Mouse (Mus musculus) small intestine, adult 2 months (tissue): ENCODE measurements around the gene Fam163a.

Experiments
- CTCF ChIP-seq: fragments of 200-500 bp; IDR thresholded peaks from 2 replicates; pipeline ENCODE4 v1.5.1; 2012; ENCODE audit warnings: low read depth, mild to moderate bottlenecking, control low read depth, inconsistent platforms, low read length, moderate library complexity, mixed read lengths; ENCODE audit not compliant: insufficient replicate concordance, insufficient read length; ENCODE audit errors: extremely low read depth
- POLR2A ChIP-seq: fragments of 200-500 bp; IDR thresholded peaks from 2 replicates; pipeline ENCODE4 v1.6.1; 2012; ENCODE audit warnings: low read depth, mild to moderate bottlenecking, control low read depth, inconsistent platforms, low read length, moderate library complexity

- no peak for TF ChIP-seq CTCF
- no peak for TF ChIP-seq POLR2A
Observed at GRCm38 (mm10) chr1:156222205-156223000, 17.6 kb upstream of the Fam163a start.
